Mouse (Mus musculus) Patski (cell line): ENCODE data around the gene Snx27. TPM values are rescaled to one million over a fixed set of nuclear protein-coding genes. Genes with fewer than 3 reads are reported as not detected.

Experiments used
- ATAC-seq: fragments of 100-300 bp; one replicate; pipeline ENCODE4 v1.8.0; 2021
- CTCF ChIA-PET: fragments of 350-600 bp; sonication (Branson Sonifier 250); formaldehyde crosslinking; loops from one replicate; lab custom pipeline; 2022; ENCODE audit warnings: inconsistent platforms; lab: Charles Lee
- POLR2A ChIA-PET: fragments of 350-600 bp; sonication (Branson Sonifier 250); formaldehyde crosslinking; loops from one replicate; lab custom pipeline; 2022; ENCODE audit warnings: antibody characterized with exemption, inconsistent platforms; lab: Charles Lee
- DNase-seq: peaks from one replicate; pipeline ENCODE4 v3.0.0-alpha.2; 2011; ENCODE audit warnings: low read depth, low spot score
- H3K27me3 ChIP-seq: fragments of 371-371 bp; one replicate; pipeline ENCODE4 v1.5.1; 2021
- CTCF ChIP-seq: fragments of 100-300 bp; IDR thresholded peaks from one replicate; pipeline ENCODE4 v1.5.1; 2021
- in situ Hi-C: fragments of 300-500 bp; cut with MboI; formaldehyde crosslinking; loops from 3 replicates; pipeline ENCODE4 v1.11.1; 2018; ENCODE audit warnings: low pct_unique_long_range_greater_than_20kb, mixed read lengths
- polyA plus RNA-seq: library from polyadenylated mRNA; unstranded; gene quantifications from one replicate; pipeline ENCODE4 v1.2.3, GENCODE M21; 2021

The Snx27 gene
- polyA plus RNA-seq, 1 experiment from 2014 or later: 83.8 TPM

DNA sequence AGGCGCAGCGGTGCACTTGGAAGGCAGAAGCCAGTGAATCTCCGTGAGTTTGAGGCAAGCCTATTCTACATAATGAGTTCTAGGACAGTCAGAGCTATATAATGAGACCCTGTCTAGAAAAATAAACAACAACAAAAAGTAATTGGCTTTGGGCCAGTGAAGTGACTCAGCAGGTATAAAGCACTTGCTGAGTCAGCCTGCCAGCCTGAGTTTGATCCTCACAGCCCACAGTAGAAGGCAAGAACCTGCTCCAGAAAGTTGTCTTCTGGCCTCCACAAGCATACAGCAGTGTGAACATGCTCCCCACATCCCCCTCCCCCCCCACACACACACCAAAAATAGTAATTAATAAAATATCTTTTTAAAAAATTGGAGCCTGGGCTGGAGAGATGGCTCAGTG is 45.3 kb downstream of the Snx27 start:
- ChIA-PET POLR2A (interaction anchor here (0.8 kb wide), 1 partner anchor 8 kb away, joined by 3 read pairs; no protein-coding TSS in a partner anchor), CTCF (interaction anchor here (0.6 to 12.0 kb wide), 11 partner anchors 8 to 75 kb away, joined by 3 to 115 read pairs (median 4); no protein-coding TSS in a partner anchor)
- DNase-seq (no peak), ATAC-seq (no peak)
- no peak for TF ChIP-seq CTCF
- no peaks in the 10 kb centered on the region for H3K27me3 ChIP-seq
- in situ Hi-C loops: loop anchor here (10.0 kb wide), 1 partner anchor 68 kb away; no protein-coding TSS in a partner anchor

DNA sequence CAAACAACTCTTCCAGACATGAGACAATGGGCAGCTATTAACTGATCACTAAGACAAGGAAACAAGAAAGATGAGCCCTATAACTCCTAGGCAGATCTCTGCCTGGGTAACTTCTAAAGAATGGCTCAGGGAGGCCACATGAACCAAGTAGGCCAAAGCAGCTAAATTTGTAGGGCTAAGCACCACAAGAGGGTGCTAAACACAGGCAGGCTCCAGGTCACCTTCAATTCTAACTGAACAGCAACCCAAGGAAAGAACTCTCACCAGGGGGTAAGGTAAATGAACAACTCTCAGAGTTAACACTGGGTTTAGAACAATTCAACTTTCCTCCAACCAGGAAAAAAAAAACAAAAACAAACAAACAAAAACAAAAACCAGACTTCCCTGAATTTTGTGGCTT is 48.5 kb downstream of the Snx27 start:
- peak; percentile 19 for DNase-seq
- in situ Hi-C loops: loop anchor here (10.0 kb wide), 1 partner anchor 71 kb away; no protein-coding TSS in a partner anchor
- CTCF ChIA-PET: interaction anchor here (0.8 to 12.0 kb wide), 17 partner anchors 7 to 166 kb away, joined by 3 to 115 read pairs (median 5); partner anchors contain the start of gene Oaz3
- H3K27me3 ChIP-seq: no peaks in the 10 kb centered on the region
- peak; percentile 87 for TF ChIP-seq CTCF
- ATAC-seq: peak; percentile 67
- POLR2A ChIA-PET: interaction anchor here (0.5 kb wide), 1 partner anchor 285 kb away, joined by 6 read pairs; no protein-coding TSS in a partner anchor

- no peak for ATAC-seq
- ChIA-PET CTCF (interaction anchor here (1.4 to 2.3 kb wide), 3 partner anchors 10 to 44 kb away, joined by 3 to 7 read pairs (median 3); no protein-coding TSS in a partner anchor), POLR2A (no interaction called here)
- in situ Hi-C loops: no loop called here
- no peak for DNase-seq
- no peak for TF ChIP-seq CTCF
- no peaks in the 10 kb centered on the region for H3K27me3 ChIP-seq
Observed at GRCm38 (mm10) chr3:94526731-94527130, 55.8 kb downstream of the Snx27 start.

DNA sequence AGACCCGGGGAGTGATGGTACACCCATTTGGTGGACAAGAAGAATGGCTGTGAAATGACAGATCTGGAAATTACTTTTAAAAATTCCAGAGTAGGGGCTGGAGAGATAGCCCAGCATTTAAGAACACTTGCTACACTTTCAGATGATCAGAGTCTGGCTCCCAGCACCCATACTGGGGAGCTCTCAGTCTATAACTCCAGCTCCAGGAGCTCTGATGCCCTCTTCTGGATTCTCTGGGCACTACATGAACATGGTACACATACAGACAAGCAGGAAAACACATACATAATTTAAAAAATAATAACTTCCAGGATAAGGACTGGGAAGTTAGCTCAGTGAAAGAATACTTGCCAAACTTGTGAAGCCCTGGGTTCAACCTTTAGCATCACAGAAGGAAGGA is 75.9 kb downstream of the Snx27 start:
- in situ Hi-C loops: loop anchor here (5.0 kb wide), 2 partner anchors 49 to 139 kb away; no protein-coding TSS in a partner anchor
- CTCF ChIA-PET: interaction anchor here (1.0 to 5.7 kb wide), 7 partner anchors 9 to 95 kb away, joined by 3 to 40 read pairs (median 4); no protein-coding TSS in a partner anchor
- POLR2A ChIA-PET: no interaction called here
- no peak for DNase-seq
- no peak for ATAC-seq
- H3K27me3 ChIP-seq: no peaks in the 10 kb centered on the region
- peak; percentile 71 for TF ChIP-seq CTCF

GRCm38 (mm10) chr3:94502243-94502642 is 80.3 kb downstream of the Snx27 start:
- POLR2A ChIA-PET: interaction anchor here (1.4 kb wide), 1 partner anchor 9 kb away, joined by 3 read pairs; no protein-coding TSS in a partner anchor
- TF ChIP-seq CTCF: peak; percentile 92
- in situ Hi-C loops: no loop called here
- CTCF ChIA-PET: interaction anchor here (0.7 to 5.7 kb wide), 10 partner anchors 9 to 74 kb away, joined by 3 to 40 read pairs (median 4); no protein-coding TSS in a partner anchor
- H3K27me3 ChIP-seq: no peaks in the 10 kb centered on the region
- ATAC-seq (peak; percentile 49), DNase-seq (peak; percentile 37)

GRCm38 (mm10) chr3:94497162-94497561 is 85.4 kb downstream of the Snx27 start:
- no peak for TF ChIP-seq CTCF
- DNase-seq (no peak), ATAC-seq (no peak)
- in situ Hi-C loops: loop anchor here (25.0 kb wide), 1 partner anchor 735 kb away; the partner anchor contains the start of gene Gm5773
- H3K27me3 ChIP-seq: no peaks in the 10 kb centered on the region
- ChIA-PET CTCF (interaction anchor here (0.8 to 2.5 kb wide), 8 partner anchors 10 to 130 kb away, joined by 3 to 16 read pairs (median 3); no protein-coding TSS in a partner anchor), POLR2A (no interaction called here)

- no peak for TF ChIP-seq CTCF
- CTCF ChIA-PET: no interaction called here
- POLR2A ChIA-PET: no interaction called here
- in situ Hi-C loops: loop anchor here (25.0 kb wide), 1 partner anchor 725 kb away; the partner anchor contains the start of gene Gm5773
- DNase-seq: no peak
- no peaks in the 10 kb centered on the region for H3K27me3 ChIP-seq
- ATAC-seq: no peak
Observed at GRCm38 (mm10) chr3:94487581-94487980, 94.9 kb downstream of the Snx27 start.

- CTCF ChIA-PET: no interaction called here
- DNase-seq: no peak
- TF ChIP-seq CTCF: no peak
- in situ Hi-C loops: loop anchor here (25.0 kb wide), 1 partner anchor 724 kb away; the partner anchor contains the start of gene Gm5773
- POLR2A ChIA-PET: no interaction called here
- H3K27me3 ChIP-seq: no peaks in the 10 kb centered on the region
- ATAC-seq: no peak
Observed at GRCm38 (mm10) chr3:94485922-94486321, 96.6 kb downstream of the Snx27 start.

DNA sequence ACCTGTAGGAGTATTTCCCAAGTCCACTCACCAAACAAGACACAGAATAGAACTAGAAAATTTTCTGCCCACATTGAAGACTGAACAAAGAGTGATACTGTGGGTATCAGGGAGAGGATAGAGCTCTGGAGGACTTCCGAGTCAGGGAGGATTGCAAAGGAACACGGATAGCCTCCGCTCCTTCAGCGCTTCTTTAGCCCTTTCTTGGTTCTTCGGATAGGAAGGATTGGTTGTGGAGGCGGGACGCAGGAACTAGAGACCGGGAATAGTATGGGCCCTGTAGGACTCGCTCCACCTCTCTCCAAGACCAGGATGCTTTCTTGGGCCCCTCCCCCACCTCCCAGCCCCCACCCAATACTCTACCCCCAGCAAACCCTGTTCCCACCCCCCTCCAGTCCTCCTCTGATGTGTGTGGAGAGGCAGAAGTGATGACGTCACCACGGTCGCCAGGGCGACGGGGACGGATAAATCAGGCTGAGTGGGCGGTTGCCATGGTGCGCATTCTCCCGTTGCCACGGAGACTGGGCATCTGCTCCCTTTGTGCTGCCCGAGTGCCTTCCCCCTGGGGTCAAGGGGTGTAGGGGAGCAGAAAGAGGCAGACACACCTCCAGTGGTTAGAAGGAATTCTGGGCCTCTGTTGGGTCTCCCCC is 98.6 kb downstream of the Snx27 start:
- in situ Hi-C loops: loop anchor here (25.0 kb wide), 1 partner anchor 722 kb away; the partner anchor contains the start of gene Gm5773
- CTCF ChIA-PET: interaction anchor here (0.7 to 2.0 kb wide), 3 partner anchors 9 to 18 kb away, joined by 3 to 6 read pairs (median 6); no protein-coding TSS in a partner anchor
- POLR2A ChIA-PET: interaction anchor here (0.6 to 1.6 kb wide), 2 partner anchors 10 to 85 kb away, joined by 3 to 4 read pairs; no protein-coding TSS in a partner anchor
- ATAC-seq (no peak), DNase-seq (no peak)
- H3K27me3 ChIP-seq: no peaks in the 10 kb centered on the region
- no peak for TF ChIP-seq CTCF

- POLR2A ChIA-PET: no interaction called here
- TF ChIP-seq CTCF: no peak
- DNase-seq (no peak), ATAC-seq (no peak)
- CTCF ChIA-PET: interaction anchor here (0.7 to 2.0 kb wide), 3 partner anchors 10 to 19 kb away, joined by 3 to 6 read pairs (median 6); no protein-coding TSS in a partner anchor
- no peaks in the 10 kb centered on the region for H3K27me3 ChIP-seq
- in situ Hi-C loops: loop anchor here (25.0 kb wide), 1 partner anchor 721 kb away; the partner anchor contains the start of gene Gm5773
Observed at GRCm38 (mm10) chr3:94482764-94483385, 99.6 kb downstream of the Snx27 start.
